Mouse (Mus musculus): ENCODE measurements at regions not wholly inside any gene's neighbourhood (a gene's known extent, or its start where the extent isn't known, plus 50 kb on each side); places are given as distances from the start of the nearest gene placed in this dataset.
A peak's percentile ranks its signal among the peaks of the same experiment; 100 is the strongest.

DNA sequence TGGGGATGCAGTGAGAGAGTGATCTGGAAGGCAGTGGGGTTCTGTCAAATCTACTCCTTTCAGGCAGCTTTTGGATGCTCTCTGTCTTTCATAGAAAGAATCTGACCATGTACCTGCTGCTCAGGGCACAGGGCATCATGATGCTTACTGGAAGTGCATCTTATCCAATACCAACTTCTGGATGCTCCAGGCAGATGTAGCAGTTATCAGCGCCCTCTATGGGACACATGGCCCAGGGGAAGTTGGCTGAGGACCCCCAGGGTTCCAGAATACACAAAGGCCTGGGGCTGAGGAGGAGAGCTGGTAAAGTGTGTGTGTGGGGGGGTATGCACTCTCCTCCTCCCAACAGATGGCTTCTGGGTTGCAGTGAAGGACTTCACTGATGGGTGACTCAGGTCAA is 162.1 kb upstream of the Zc3h12a start:
- no peak overlapping the region for H3K4me2 ChIP-seq (replicated peaks)
- H3K36me3 ChIP-seq, result no peaks in the 10 kb centered on the region
- H3K9me3 ChIP-seq (replicated peaks), result peaks cover 5% of the 10 kb centered on the region; the same call in 1 of the 2 replicates
- peaks cover 14% of the 10 kb centered on the region for H3K4me1 ChIP-seq
- no peak overlapping the region for H3K27ac ChIP-seq
- ATAC-seq (ENCODE audit: low FRiP score), result no peak
- 17% methylated on average over 1 of the region's 1 CpGs for WGBS
- no peak overlapping the region for H3K9ac ChIP-seq
- no peak overlapping the region for H3K4me3 ChIP-seq
- H3K27me3 ChIP-seq, result peaks cover 8% of the 10 kb centered on the region; the same call in 1 of the 2 replicates

GRCm38 (mm10) chr4:125289031-125289449 is 161.4 kb upstream of the Zc3h12a start:
- H3K4me1 ChIP-seq, result peaks cover 14% of the 10 kb centered on the region
- 40% methylated on average over 6 of the region's 6 CpGs for WGBS
- no peak overlapping the region for H3K4me3 ChIP-seq
- no peak overlapping the region for H3K27ac ChIP-seq
- H3K9ac ChIP-seq, result no peak overlapping the region
- peak; percentile 59; the same call in 1 of the 2 replicates for ATAC-seq (ENCODE audit: low FRiP score)
- H3K36me3 ChIP-seq, result no peaks in the 10 kb centered on the region
- H3K9me3 ChIP-seq (replicated peaks), result peaks cover 4% of the 10 kb centered on the region; the same call in 1 of the 2 replicates
- H3K4me2 ChIP-seq (replicated peaks), result no peak overlapping the region
- peaks cover 12% of the 10 kb centered on the region; the same call in 1 of the 2 replicates for H3K27me3 ChIP-seq

GRCm38 (mm10) chr4:125282974-125283319 is 155.3 kb upstream of the Zc3h12a start:
- Histone ChIP-seq H3K4me1 (peaks cover 18% of the 10 kb centered on the region), H3K9me3 (replicated peaks) (no peaks in the 10 kb centered on the region), H3K36me3 (no peaks in the 10 kb centered on the region), H3K9ac (no peak overlapping the region), H3K27ac (peak overlapping the region; percentile 56), H3K4me3 (no peak overlapping the region), H3K4me2 (replicated peaks) (peak overlapping the region; percentile 44), H3K27me3 (0 out of 2 replicates have a peak, but pooled peaks cover 4% of the 10 kb centered on the region)
- ATAC-seq (ENCODE audit: low FRiP score), result peak; percentile 60
- 17% methylated on average over 8 of the region's 8 CpGs for WGBS

DNA sequence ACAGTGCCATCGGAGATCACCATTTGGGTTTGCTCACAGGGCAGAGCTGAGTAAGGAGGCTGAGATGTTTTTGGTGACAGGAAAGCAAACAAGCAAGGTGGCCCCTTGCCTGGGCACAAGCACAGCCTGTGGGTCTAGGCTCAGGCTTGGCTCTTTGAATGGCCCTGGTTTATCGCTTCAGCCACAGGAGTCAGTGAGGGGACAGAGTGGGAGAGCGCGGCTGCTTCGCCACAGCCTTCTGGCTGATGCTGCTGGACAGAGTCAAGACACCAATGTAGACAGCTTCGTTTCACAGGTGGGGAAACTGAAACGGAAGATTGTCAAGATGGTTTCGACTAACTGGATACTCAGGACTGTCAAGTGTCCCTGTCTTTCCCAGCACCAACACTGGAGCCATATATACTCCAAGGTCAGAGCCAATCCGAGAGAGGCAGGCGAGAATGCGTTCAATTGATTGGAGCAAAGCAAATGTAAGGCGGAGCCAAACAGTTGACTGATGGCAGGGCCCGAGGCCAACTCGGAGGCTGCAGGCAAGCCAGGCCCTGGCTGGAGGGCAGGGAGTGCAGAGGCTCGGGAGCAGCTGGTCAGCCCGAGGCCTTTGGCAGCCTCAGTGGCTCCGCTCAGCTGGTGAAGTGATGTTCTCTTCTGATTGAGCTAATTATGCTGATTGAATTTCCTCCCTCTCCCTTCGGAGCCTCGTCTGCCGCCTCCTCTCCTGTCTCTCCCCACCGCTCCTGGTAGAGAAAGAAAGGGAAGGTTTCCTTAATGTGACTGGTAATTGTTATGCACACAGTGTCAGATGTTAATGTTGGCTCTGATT is 154.7 kb upstream of the Zc3h12a start:
- Histone ChIP-seq H3K36me3 (no peaks in the 10 kb centered on the region), H3K9ac (no peak overlapping the region), H3K4me2 (replicated peaks) (peak overlapping the region; percentile 44), H3K4me1 (peaks cover 18% of the 10 kb centered on the region), H3K9me3 (replicated peaks) (no peaks in the 10 kb centered on the region), H3K27me3 (peaks cover 8% of the 10 kb centered on the region; the same call in 1 of the 2 replicates), H3K27ac (peak overlapping the region; percentile 60; the same call in 1 of the 2 replicates), H3K4me3 (no peak overlapping the region)
- ATAC-seq (ENCODE audit: low FRiP score), result peak; percentile 92
- WGBS, result 18% methylated on average over 21 of the region's 21 CpGs

GRCm38 (mm10) chr4:125279165-125279564 is 151.5 kb upstream of the Zc3h12a start:
- Histone ChIP-seq H3K4me3 (no peak overlapping the region), H3K27ac (no peak overlapping the region), H3K9ac (no peak overlapping the region), H3K4me1 (peaks cover 31% of the 10 kb centered on the region), H3K36me3 (no peaks in the 10 kb centered on the region), H3K27me3 (peaks cover 36% of the 10 kb centered on the region), H3K4me2 (replicated peaks) (no peak overlapping the region), H3K9me3 (replicated peaks) (no peaks in the 10 kb centered on the region)
- 41% methylated on average over 7 of the region's 7 CpGs for WGBS
- ATAC-seq (ENCODE audit: low FRiP score), result no peak

GRCm38 (mm10) chr4:125276861-125277260 is 149.2 kb upstream of the Zc3h12a start:
- no peak overlapping the region for H3K27ac ChIP-seq
- no peaks in the 10 kb centered on the region for H3K36me3 ChIP-seq
- H3K4me1 ChIP-seq, result peaks cover 20% of the 10 kb centered on the region
- no peak overlapping the region for H3K4me2 ChIP-seq (replicated peaks)
- no peaks in the 10 kb centered on the region for H3K9me3 ChIP-seq (replicated peaks)
- no peak for ATAC-seq (ENCODE audit: low FRiP score)
- WGBS, result 74% methylated on average over 6 of the region's 6 CpGs
- H3K27me3 ChIP-seq, result peaks cover 46% of the 10 kb centered on the region
- H3K4me3 ChIP-seq, result no peak overlapping the region
- H3K9ac ChIP-seq, result no peak overlapping the region

GRCm38 (mm10) chr4:125275259-125275658 is 147.6 kb upstream of the Zc3h12a start:
- peaks cover 49% of the 10 kb centered on the region for H3K27me3 ChIP-seq
- H3K27ac ChIP-seq, result no peak overlapping the region
- peak overlapping the region; percentile 14 for H3K4me2 ChIP-seq (replicated peaks)

DNA sequence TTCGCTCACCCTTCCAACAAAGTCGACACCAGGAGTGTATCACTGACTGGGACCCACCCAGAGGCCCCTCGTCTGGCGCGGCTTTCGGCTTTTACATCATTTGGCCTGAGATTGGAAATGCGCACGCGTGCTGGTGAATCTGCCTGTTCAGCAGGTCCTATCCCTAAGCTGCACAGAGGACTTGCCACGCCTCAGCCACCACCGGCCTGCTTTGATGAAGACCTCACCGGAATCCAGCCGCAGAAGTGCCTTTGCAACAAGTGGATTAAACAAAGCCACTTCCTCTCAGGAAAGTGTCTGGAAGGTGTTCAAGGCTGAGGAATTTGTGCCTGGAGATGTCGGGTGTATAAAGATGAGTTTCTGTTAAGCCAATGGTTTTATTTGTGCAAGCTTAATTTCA is 143.3 kb upstream of the Zc3h12a start:
- Histone ChIP-seq H3K27ac (no peak overlapping the region), H3K4me2 (replicated peaks) (no peak overlapping the region), H3K4me3 (no peak overlapping the region), H3K27me3 (peaks cover 35% of the 10 kb centered on the region), H3K9ac (no peak overlapping the region), H3K9me3 (replicated peaks) (no peaks in the 10 kb centered on the region), H3K4me1 (peaks cover 13% of the 10 kb centered on the region), H3K36me3 (no peaks in the 10 kb centered on the region)
- no peak for ATAC-seq (ENCODE audit: low FRiP score)
- WGBS, result 70% methylated on average over 14 of the region's 14 CpGs

More at GRCm38 (mm10) chr4:125275259-125275658, 147.6 kb upstream of the Zc3h12a start:
- no peak for ATAC-seq (ENCODE audit: low FRiP score)
- H3K4me1 ChIP-seq, result peaks cover 20% of the 10 kb centered on the region
- no peaks in the 10 kb centered on the region for H3K9me3 ChIP-seq (replicated peaks)
- H3K9ac ChIP-seq, result 0 out of 2 replicates have a peak overlapping the region, but pooled peaks have one; percentile 15
- H3K36me3 ChIP-seq, result no peaks in the 10 kb centered on the region
- 2% methylated on average over 13 of the region's 13 CpGs for WGBS
- no peak overlapping the region for H3K4me3 ChIP-seq

DNA sequence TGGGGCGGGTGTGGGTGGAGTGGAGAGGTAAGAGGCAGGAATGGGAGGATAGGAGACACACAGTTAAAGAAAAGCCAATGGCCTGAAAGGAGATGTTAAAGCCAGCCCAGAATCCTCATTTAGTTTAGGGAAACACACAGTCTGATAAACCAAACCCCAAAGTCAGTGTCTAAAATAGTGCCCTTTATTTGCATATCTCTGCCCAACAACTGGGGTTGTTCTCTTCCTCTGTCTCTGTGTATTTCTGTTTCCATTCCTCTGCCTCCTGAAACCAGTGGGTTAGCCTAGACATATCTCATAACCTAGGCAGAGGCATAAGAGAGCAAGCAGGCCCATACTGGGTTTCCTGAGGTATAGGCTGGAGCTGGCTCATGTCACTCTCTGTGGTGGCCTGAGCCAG is 138.6 kb upstream of the Zc3h12a start:
- H3K36me3 ChIP-seq, result no peaks in the 10 kb centered on the region
- 83% methylated on average over 1 of the region's 1 CpGs for WGBS
- peaks cover 7% of the 10 kb centered on the region; the same call in 1 of the 2 replicates for H3K27me3 ChIP-seq
- H3K27ac ChIP-seq, result no peak overlapping the region
- no peak overlapping the region for H3K4me2 ChIP-seq (replicated peaks)
- H3K9me3 ChIP-seq (replicated peaks), result no peaks in the 10 kb centered on the region
- ATAC-seq (ENCODE audit: low FRiP score), result no peak
- peaks cover 12% of the 10 kb centered on the region for H3K4me1 ChIP-seq
- H3K4me3 ChIP-seq, result no peak overlapping the region
- no peak overlapping the region for H3K9ac ChIP-seq

- no peak for ATAC-seq (ENCODE audit: low FRiP score)
- whole genome bisulfite sequencing, result 20% methylated on average over 5 of the region's 5 CpGs
- H3K4me3 ChIP-seq, result no peak overlapping the region
- peaks cover 13% of the 10 kb centered on the region for H3K4me1 ChIP-seq
- H3K9me3 ChIP-seq (replicated peaks), result no peaks in the 10 kb centered on the region
- H3K4me2 ChIP-seq (replicated peaks), result no peak overlapping the region
- peaks cover 3% of the 10 kb centered on the region; the same call in 1 of the 2 replicates for H3K27me3 ChIP-seq
- no peak overlapping the region for H3K9ac ChIP-seq
- no peaks in the 10 kb centered on the region for H3K36me3 ChIP-seq
- no peak overlapping the region for H3K27ac ChIP-seq
Measured at GRCm38 (mm10) chr4:125265575-125265974, 137.9 kb upstream of the Zc3h12a start.

- no peak overlapping the region for H3K4me2 ChIP-seq (replicated peaks)
- H3K36me3 ChIP-seq, result no peaks in the 10 kb centered on the region
- no peak overlapping the region for H3K27ac ChIP-seq
- H3K27me3 ChIP-seq, result peaks cover 8% of the 10 kb centered on the region; the same call in 1 of the 2 replicates
- no peak for ATAC-seq (ENCODE audit: low FRiP score)
- H3K9ac ChIP-seq, result no peak overlapping the region
- WGBS, result 31% methylated on average over 7 of the region's 7 CpGs
- H3K9me3 ChIP-seq (replicated peaks), result no peaks in the 10 kb centered on the region
- no peak overlapping the region for H3K4me3 ChIP-seq
- peaks cover 13% of the 10 kb centered on the region for H3K4me1 ChIP-seq
Measured at GRCm38 (mm10) chr4:125265065-125265464, 137.4 kb upstream of the Zc3h12a start.

DNA sequence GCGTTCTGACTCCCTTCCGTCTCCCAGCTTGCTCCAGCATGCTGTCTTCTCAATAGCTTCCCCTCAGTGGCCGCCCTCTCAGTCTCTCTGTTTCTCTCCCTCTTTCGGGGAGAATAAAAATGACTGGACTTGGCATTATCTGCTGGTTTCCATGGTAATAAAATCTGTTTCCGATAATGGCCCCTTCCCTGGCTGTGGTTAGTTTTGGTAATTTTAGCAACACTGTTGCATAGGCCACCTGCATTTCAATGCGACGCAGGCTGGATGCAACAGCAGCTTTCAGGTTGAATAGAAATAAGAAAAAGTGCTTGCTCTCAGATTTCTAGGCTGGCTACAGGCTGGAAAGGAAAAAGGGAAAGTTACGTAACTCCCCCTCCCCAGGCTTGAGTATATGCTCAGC is 133.9 kb upstream of the Zc3h12a start:
- Histone ChIP-seq H3K4me2 (replicated peaks) (no peak overlapping the region), H3K9me3 (replicated peaks) (no peaks in the 10 kb centered on the region), H3K4me3 (no peak overlapping the region), H3K27ac (no peak overlapping the region), H3K4me1 (peaks cover 16% of the 10 kb centered on the region), H3K36me3 (no peaks in the 10 kb centered on the region), H3K9ac (no peak overlapping the region), H3K27me3 (peaks cover 5% of the 10 kb centered on the region; the same call in 1 of the 2 replicates)
- 50% methylated on average over 8 of the region's 8 CpGs for WGBS
- ATAC-seq (ENCODE audit: low FRiP score), result no peak

GRCm38 (mm10) chr4:125259306-125259705 is 131.7 kb upstream of the Zc3h12a start:
- Histone ChIP-seq H3K9me3 (replicated peaks) (no peaks in the 10 kb centered on the region), H3K4me3 (no peak overlapping the region), H3K4me2 (replicated peaks) (no peak overlapping the region), H3K4me1 (peaks cover 9% of the 10 kb centered on the region), H3K27me3 (peaks cover 5% of the 10 kb centered on the region; the same call in 1 of the 2 replicates), H3K36me3 (no peaks in the 10 kb centered on the region), H3K9ac (no peak overlapping the region), H3K27ac (no peak overlapping the region)
- no peak for ATAC-seq (ENCODE audit: low FRiP score)
- WGBS, result 54% methylated on average over 10 of the region's 10 CpGs
